Mouse (Mus musculus) limb, embryonic 10.5 days (tissue): Measurements from ENCODE around the gene Mark4. TPM values are rescaled to one million over a fixed set of nuclear protein-coding genes. Genes with fewer than 3 reads are reported as not detected.

Experiments used
- DNase-seq: peaks from one replicate; pipeline ENCODE4 v3.0.0-alpha.2; 2017; ENCODE audit warnings: low spot score
- H3K27ac ChIP-seq: fragments of 300-500 bp; sonication (generic); 2 replicates; pipeline ENCODE4 v1.5.1; 2016; ENCODE audit warnings: mild to moderate bottlenecking
- H3K27me3 ChIP-seq: fragments of 300-500 bp; sonication (generic); 2 replicates; pipeline ENCODE4 v1.6.1; 2016; ENCODE audit warnings: low read depth, mild to moderate bottlenecking; ENCODE audit not compliant: poor library complexity, severe bottlenecking
- H3K36me3 ChIP-seq: fragments of 300-500 bp; sonication (generic); 2 replicates; pipeline ENCODE4 v1.6.1; 2016; ENCODE audit warnings: mild to moderate bottlenecking, moderate library complexity
- H3K4me1 ChIP-seq: fragments of 300-500 bp; sonication (generic); 2 replicates; pipeline ENCODE4 v1.6.1; 2016
- H3K4me3 ChIP-seq: fragments of 300-500 bp; sonication (generic); 2 replicates; pipeline ENCODE4 v1.5.1; 2016; ENCODE audit warnings: mild to moderate bottlenecking, moderate library complexity
- H3K9me3 ChIP-seq: fragments of 300-500 bp; sonication (generic); replicated peaks from 2 replicates; pipeline ENCODE4 v1.6.1; 2016; ENCODE audit warnings: mild to moderate bottlenecking
- WGBS: fragments of 180-500 bp; shearing (Covaris S2); methylation state at CpG from one replicate; pipeline ENCODE4 v1.1.7; 2016; 5-methylcytosine and 5-hydroxymethylcytosine counted together
- polyA plus RNA-seq: library from polyadenylated mRNA; unstranded; fragments of >200 nt; fragmentation: Nextera tagmentation; extraction: Ambion mirVana; gene quantifications from 2 replicates; pipeline ENCODE4 v1.2.1, GENCODE M21; 2016

Gene Mark4
- polyA plus RNA-seq, result 7.6 and 8.0 TPM in 2 replicates

DNA sequence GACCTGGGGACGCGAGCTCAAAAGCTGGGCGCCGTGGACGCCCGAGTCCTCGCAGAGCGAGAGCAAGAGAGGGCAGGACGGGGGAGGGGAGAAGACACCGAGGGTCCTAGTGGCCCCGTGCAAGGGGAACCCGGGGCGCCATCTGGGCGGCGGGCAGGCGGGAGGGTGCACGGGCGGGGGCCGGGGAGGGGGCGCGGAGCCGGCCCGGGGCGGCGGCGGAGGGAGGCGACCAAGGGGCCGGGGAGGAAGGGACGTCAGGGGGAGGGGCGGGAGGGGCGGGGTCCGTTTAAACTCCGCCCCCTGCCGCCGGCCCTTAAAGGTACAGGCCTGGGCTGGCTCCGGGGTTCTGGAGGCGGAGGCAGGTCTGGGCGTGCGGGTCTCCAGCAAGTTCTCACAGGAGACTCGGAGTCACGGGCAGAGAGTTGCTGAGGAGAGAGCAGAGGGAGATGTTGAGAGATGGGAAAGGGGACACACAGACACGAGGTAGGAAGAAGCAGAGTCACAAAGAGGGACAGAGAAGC, at the start of gene Mark4:
TSS of gene Mark4 (minus strand) at position 231 of the 521 bp plus-strand sequence.
- Histone ChIP-seq H3K9me3 (no peaks in the 10 kb centered on the region), H3K36me3 (peaks cover 30% of the 10 kb centered on the region), H3K27ac (peak within 1 kb of the TSS; percentile 89), H3K4me3 (peak within 1 kb of the TSS; percentile 92), H3K27me3 (no peaks in the 10 kb centered on the region), H3K4me1 (peaks cover 36% of the 10 kb centered on the region)
- DNase-seq, result peak; percentile 93
- under 1% methylated on average over 28 of the region's 42 CpGs for WGBS

DNA sequence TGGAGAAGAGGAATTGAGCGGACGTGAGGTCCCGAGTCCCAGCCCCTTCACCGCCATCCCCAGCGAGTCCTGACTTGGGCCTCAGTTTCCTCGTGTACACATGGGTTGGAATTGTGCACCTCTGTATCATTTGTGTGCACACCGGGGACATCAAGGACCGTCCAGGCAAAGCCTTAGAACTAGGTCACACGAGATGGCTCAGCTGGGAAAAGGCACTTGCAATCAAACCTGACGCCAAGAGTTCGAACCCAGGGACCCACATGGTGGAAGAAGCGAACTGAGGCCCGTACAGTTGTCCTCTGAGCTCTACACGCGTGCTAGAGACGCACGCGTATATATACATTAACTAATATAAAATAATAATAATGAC, 49.0 kb upstream of the Mark4 start:
- no peak for DNase-seq
- Histone ChIP-seq H3K27ac (peak overlapping the region; percentile 92), H3K4me1 (peaks cover 24% of the 10 kb centered on the region), H3K27me3 (no peaks in the 10 kb centered on the region), H3K9me3 (no peaks in the 10 kb centered on the region), H3K36me3 (peaks cover 8% of the 10 kb centered on the region; the same call in 1 of the 2 replicates), H3K4me3 (peak overlapping the region; percentile 76)
- WGBS, result 3% methylated on average over 18 of the region's 18 CpGs

DNA sequence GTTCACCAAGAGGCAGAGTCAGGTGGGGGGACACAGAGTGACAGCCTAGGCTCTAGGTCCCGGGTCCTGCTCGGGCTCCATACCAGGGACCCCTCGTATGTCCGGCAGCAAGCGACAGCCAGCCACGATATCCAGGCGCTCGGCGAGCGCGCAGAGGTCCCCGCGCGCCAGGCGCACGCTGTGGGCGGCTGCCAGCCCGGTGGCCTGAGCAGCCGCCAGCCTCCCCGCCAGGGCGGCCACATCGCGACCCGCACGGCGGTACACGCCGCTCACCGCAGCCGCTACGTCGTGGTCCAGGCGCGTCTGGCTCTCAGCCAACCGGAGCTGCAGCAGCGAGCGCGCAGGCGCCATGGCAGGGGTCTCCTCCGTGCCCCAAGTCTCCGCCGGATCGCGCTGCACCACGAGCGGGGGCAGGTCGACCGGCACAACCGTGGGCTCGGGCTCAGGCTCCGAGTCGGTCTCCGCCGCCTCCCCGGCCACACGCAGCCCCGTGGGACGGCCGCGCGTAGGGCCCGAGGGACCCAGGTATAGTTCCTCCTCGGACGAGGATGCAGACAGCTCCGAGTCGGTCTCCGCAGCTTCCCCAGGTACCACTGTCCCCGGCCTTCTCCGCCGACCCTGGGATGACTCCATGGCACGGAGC, 48.5 kb upstream of the Mark4 start:
- DNase-seq, result peak; percentile 84
- no peaks in the 10 kb centered on the region for H3K9me3 ChIP-seq

DNA sequence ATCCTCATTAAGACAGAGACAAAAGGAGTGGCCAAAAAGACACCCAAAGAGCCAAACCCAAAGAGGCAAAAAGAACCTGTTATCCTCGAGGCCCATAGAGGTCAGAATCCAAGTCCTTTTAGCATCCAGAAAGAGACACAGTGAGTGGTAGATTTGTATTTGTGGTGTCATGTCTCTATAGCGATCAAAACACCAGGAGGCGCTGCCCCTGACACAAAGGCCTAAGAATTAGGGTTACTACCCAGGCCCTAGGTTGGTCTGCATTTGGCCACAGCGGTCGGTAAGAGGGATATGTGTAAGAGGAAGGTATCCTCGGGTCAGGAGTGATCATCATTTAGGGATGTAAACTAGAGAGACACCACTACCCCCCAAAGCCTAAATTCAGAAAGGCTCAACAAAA, 47.7 kb upstream of the Mark4 start:
- Histone ChIP-seq H3K27me3 (no peaks in the 10 kb centered on the region), H3K36me3 (peaks cover 3% of the 10 kb centered on the region; the same call in 1 of the 2 replicates), H3K9me3 (no peaks in the 10 kb centered on the region), H3K4me1 (peaks cover 24% of the 10 kb centered on the region), H3K4me3 (peak overlapping the region; percentile 76; the same call in 1 of the 2 replicates), H3K27ac (no peak overlapping the region; the same call in 1 of the 2 replicates)
- 29% methylated on average over 6 of the region's 6 CpGs for WGBS
- DNase-seq, result no peak

More for the DNA sequence above, 48.5 kb upstream of the Mark4 start:
- H3K27ac ChIP-seq, result peak overlapping the region; percentile 92
- WGBS, result under 1% methylated on average over 71 of the region's 71 CpGs
- H3K27me3 ChIP-seq, result no peaks in the 10 kb centered on the region
- H3K4me1 ChIP-seq, result peaks cover 24% of the 10 kb centered on the region
- peaks cover 8% of the 10 kb centered on the region; the same call in 1 of the 2 replicates for H3K36me3 ChIP-seq
- H3K4me3 ChIP-seq, result peak overlapping the region; percentile 76

DNA sequence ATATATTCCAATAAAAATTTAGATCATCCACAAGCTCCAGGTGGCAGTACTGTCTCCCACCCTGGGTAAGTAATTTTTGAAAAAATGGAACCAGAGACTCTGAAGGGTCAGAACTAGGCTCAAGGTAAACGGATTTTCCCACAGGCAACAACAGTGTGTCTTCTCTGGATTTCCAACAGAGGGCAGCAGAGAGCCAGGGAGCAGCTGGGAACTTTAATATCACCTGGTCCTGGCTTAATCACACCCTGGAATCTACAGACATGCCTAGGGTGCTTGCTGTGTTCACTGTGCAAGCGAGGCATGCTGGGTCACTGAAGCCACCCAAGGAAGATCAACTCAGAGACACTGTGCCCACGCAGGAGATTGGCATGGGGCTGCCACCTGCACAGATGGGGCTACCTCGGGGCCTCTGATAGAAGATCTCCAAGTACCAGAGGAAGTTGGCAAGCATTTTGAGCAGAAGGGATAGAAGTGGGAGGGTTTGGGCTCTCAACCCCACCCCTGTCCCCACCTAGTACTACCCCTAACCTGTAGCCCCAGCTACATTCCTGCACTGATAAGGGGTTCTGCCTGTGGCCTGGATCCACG, 45.0 kb upstream of the Mark4 start:
- Histone ChIP-seq H3K4me3 (no peak overlapping the region), H3K9me3 (no peaks in the 10 kb centered on the region), H3K4me1 (peaks cover 29% of the 10 kb centered on the region), H3K36me3 (no peaks in the 10 kb centered on the region), H3K27ac (no peak overlapping the region), H3K27me3 (no peaks in the 10 kb centered on the region)
- peak; percentile 69 for DNase-seq
- 34% methylated on average over 5 of the region's 5 CpGs for WGBS

DNA sequence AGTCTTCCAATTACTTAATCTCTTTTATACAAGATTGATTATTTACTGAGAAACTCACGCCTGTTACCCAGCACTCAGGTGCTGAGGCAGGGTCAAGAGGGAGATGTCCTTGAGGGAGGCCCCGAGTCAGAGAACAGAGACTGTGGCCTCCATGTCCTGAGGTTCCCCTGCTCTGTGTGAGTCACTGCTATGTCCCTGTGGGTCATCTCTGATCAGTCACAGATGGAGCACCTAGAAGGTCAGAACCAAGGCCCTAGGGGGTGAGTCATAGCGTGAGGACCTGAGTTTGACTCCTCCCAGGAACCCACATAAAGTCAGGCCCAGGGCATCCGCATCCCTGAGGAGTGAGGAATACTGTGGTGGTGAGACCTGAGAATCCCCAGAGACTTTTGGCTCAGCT, 43.0 kb upstream of the Mark4 start:
- H3K27me3 ChIP-seq, result no peaks in the 10 kb centered on the region
- peaks cover 17% of the 10 kb centered on the region for H3K4me1 ChIP-seq
- H3K36me3 ChIP-seq, result no peaks in the 10 kb centered on the region
- no peaks in the 10 kb centered on the region for H3K9me3 ChIP-seq
- H3K27ac ChIP-seq, result no peak overlapping the region
- DNase-seq, result no peak
- no peak overlapping the region for H3K4me3 ChIP-seq
- 79% methylated on average over 4 of the region's 4 CpGs for WGBS

DNA sequence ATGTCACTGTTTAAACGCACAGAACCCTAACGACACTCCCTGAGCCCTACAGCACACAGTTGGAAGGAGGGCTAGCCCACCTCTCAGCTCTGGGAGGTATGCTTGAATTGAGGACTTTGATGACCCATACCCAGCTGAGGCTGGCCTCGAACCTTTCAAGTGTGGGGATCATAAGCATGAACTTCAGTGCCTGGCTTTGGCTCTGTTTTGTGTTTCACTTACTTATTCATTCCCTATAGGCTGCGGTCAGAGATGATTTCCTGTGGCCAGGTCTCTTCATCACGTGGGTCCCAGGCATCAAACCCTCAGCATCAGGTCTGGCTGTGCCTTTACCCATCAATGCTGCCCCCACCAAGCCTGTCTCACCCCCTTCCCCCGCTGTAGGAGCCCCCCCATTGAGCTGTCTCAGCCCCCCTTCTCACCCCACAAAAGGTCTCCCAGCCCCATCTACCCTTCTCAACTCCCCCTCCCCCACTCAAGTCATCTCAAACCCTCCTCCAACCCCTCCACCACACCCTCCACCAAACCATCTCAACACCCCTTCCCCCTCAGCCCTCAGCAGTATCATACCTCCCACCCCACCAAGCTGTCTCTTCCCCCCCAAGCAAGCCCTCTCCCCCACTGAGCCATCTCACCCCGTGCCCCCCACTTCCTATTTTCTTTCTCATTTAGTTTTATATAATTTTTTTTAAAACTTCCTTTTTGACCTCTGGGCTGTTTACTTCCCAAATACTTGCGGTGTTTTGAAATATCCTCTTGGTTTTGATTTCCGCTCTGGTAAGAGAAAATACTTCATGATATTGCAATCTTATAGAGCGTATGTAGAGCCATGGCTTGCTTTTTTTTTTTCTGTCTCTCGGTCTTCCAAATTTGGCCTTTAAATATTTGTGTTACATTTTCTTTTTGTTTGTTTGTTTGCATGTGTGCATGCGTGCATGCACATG, 42.1 kb upstream of the Mark4 start:
- Histone ChIP-seq H3K9me3 (no peaks in the 10 kb centered on the region), H3K4me3 (no peak overlapping the region), H3K27me3 (no peaks in the 10 kb centered on the region), H3K36me3 (no peaks in the 10 kb centered on the region), H3K4me1 (peaks cover 15% of the 10 kb centered on the region), H3K27ac (no peak overlapping the region)
- 75% methylated on average over 12 of the region's 12 CpGs for WGBS
- no peak for DNase-seq

DNA sequence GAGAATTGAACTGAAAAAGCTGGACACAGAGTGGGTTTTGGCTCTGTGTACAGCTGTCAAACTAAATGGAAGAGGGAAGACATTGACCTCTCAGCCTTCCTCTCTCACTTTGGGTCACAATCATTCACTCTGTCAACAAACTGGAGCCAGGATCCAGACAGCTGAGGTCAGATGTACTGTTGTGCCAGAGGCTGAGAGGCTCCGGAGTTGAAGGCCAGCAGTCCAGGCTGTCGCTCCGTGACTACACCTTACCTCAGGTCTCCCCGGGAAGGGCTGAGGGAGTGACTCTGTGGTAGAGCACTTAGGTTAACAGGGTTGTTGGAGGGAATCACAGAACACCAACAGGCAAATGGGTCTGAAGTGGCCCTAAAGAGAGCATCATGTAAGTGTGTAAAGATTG, 39.7 kb upstream of the Mark4 start:
- no peak for DNase-seq
- WGBS, result 76% methylated on average over 4 of the region's 4 CpGs
- Histone ChIP-seq H3K27ac (no peak overlapping the region), H3K4me3 (no peak overlapping the region), H3K27me3 (peaks cover 1% of the 10 kb centered on the region; the same call in 1 of the 2 replicates), H3K9me3 (no peaks in the 10 kb centered on the region), H3K36me3 (no peaks in the 10 kb centered on the region), H3K4me1 (peaks cover 23% of the 10 kb centered on the region)

DNA sequence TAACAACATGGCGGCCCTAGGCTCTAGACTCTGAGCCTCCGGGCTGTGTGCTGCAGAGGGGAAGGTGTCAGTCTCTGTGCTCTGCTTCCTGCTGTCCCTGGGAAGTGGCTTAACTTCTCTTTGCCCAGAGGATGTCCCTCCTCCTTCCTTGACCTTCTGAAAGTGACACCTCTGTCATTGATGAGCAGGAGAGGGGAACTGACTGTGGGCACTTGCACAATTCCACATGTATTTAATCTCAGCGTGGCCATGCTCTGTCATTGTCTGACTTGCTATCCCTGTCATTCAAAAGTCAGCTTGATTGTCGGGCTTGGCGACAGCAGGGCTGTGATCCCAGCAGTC, 37.6 kb upstream of the Mark4 start:
- Histone ChIP-seq H3K27ac (no peak overlapping the region), H3K9me3 (no peaks in the 10 kb centered on the region), H3K4me1 (peaks cover 33% of the 10 kb centered on the region), H3K4me3 (no peak overlapping the region), H3K36me3 (no peaks in the 10 kb centered on the region), H3K27me3 (peaks cover 21% of the 10 kb centered on the region)
- no peak for DNase-seq
- WGBS, result 76% methylated on average over 5 of the region's 5 CpGs

DNA sequence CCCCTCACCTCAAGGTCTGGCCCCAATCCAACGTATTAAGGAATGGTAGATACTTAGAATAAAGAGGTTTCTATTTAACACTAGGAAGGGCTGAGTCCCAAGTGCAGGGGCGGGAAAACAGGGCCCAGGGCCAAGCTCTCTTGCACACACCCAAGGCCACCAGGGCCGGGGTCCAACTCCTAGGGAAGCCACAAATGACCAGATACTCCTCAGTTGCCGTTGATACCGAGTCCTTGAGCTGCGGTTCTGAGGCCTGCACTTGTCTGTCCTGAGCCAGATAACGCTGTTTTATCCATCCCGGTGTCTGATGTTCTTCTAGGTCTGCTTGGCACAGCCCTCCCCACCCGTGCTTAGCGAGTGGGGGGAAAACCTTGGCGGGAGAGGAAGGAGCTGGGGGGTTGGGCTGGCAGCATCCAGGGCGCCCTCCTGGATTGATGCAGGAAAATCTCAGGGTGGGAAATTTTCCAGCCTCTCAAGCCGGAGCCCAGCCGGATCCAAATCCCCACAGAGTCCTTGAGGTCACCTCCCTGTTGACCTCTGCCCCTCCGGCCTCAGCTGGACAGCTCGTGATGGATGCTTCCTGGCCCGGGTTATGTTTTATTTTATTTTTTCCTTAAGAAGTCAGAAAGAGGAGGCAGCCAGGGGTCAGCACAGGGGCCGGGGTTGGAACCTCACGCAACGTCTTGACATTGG, 37.0 kb upstream of the Mark4 start:
- Histone ChIP-seq H3K27me3 (peaks cover 27% of the 10 kb centered on the region), H3K9me3 (no peaks in the 10 kb centered on the region), H3K27ac (no peak overlapping the region), H3K4me1 (peaks cover 32% of the 10 kb centered on the region), H3K4me3 (no peak overlapping the region), H3K36me3 (no peaks in the 10 kb centered on the region)
- no peak for DNase-seq
- 63% methylated on average over 20 of the region's 20 CpGs for whole genome bisulfite sequencing

DNA sequence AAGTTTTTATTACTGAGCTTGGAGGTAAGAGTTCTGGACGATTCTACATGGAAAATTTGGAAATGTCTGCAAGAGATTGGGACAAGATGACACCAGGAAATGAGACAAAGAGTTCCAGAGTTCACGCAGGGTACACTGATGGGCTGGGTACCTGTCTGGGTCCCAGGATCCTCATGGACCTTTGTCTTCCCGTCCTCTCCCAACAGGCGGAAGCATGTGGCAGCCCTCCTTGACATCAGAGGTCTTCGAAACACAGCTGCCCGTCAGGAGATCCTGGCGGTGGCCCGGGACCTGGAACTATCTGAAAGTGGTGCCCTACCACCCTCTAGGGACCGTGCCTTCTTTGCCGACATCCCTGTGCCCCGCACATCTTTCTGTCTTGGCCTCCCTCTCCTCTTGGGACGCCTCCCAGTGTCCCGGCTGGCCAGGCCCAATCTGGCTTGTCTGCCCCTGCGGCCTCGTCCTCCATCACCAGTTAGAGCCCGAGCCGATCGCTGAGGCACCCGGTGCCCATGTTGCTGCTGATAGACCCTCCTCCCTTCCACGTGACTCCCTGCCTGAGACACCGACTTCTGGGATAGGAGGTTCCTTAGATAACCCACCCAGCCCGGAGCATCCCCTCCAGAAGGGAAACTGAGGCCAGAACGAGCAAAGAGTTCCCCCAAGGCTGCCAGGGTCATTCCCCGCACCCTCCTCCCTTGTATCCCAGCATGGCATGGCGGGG, 36.3 kb upstream of the Mark4 start:
- peaks cover 34% of the 10 kb centered on the region for H3K27me3 ChIP-seq
- no peaks in the 10 kb centered on the region for H3K36me3 ChIP-seq
- H3K9me3 ChIP-seq, result no peaks in the 10 kb centered on the region
- WGBS, result 89% methylated on average over 25 of the region's 25 CpGs
- H3K4me1 ChIP-seq, result peaks cover 28% of the 10 kb centered on the region
- H3K4me3 ChIP-seq, result no peak overlapping the region
- H3K27ac ChIP-seq, result no peak overlapping the region
- DNase-seq, result no peak

DNA sequence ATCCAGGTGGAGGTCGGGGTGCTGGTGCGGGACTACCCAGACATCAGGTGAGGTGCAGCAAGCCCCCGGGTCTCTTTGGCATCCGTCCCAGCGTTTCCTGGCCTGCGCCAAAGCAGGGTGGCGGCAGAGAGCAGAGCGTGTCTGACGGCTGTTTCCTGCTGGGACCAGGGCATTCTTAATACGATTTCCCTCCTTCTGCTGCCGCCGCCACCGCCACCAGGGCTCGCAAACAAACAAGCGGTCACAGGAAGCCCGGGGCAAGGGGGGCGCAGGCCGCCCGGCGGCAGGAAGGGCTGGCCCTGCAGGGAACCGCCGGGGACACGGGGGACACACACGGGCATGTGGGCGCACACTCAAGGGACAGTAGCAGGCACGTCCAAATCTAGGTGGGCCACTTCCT, 33.1 kb upstream of the Mark4 start:
- no peaks in the 10 kb centered on the region for H3K9me3 ChIP-seq
- H3K27ac ChIP-seq, result peak overlapping the region; percentile 72
- WGBS, result 3% methylated on average over 26 of the region's 26 CpGs
- peak; percentile 69 for DNase-seq
- peak overlapping the region; percentile 46 for H3K4me3 ChIP-seq
- no peaks in the 10 kb centered on the region for H3K36me3 ChIP-seq
- H3K4me1 ChIP-seq, result peaks cover 27% of the 10 kb centered on the region
- H3K27me3 ChIP-seq, result peaks cover 64% of the 10 kb centered on the region
